Mouse (Mus musculus): ENCODE results near the gene Bptf.

DNA sequence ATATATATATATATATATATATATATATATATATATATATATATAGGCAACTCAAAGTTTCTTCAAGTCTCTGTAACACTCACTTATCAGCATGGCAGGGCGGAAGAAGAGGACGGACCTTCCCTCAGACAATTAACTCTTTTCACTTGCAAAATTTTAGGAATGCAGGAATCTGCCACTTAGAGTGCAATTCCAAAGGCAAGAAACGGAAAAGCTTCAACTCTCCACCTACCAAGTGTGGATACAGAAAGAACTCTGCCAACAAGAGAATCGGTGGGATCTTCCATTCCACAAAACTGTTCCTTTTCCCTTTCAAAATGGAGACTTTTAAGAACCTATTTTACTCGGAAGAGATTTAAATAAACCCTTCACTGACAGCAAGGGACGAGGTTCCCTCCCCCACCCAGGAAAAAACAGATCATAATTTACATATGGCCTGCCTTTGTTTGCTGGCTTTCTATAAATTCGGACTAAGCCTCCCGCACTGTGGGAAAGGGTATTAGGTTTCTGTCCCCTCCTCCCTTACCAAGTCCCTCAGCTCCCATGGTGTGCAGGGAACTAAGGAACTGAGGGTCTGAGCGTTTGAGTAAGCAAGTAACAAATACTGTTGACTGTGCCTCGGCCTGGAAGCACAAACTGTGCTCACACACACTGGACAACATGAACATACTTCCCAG lies 17.9 kb downstream of the Bptf start:
- TF ChIP-seq GATA1 (IDR thresholded peaks at IDR 0.05; ENCODE audit: borderline replicate concordance, low read length) (no peak), FLI1 (IDR thresholded peaks at IDR 0.05; ENCODE audit: low read length) (no peak)
